Mouse (Mus musculus): ENCODE results near the gene Draxin. TPM values are rescaled to one million over a fixed set of nuclear protein-coding genes. Genes with fewer than 3 reads are reported as not detected.
A peak's percentile ranks its signal among the peaks of the same experiment; 100 is the strongest.

Draxin gene
- total and polyA plus RNA-seq, 3 experiments: 0.04 TPM; not detected in 2

GRCm38 (mm10) chr4:148067346-148067745 is 63.2 kb downstream of the Draxin start:
- Histone ChIP-seq H3K4me2 (ENCODE audit: insufficient read depth, low read depth, poor library complexity, severe bottlenecking) (no peak overlapping the region), H3K79me2 (replicated peaks; ENCODE audit: control insufficient read depth, extremely low read depth, insufficient read depth, poor library complexity, severe bottlenecking) (no peaks in the 10 kb centered on the region), H3K27me3 (replicated peaks) (no peaks in the 10 kb centered on the region), H3K4me1 (ENCODE audit: control insufficient read depth in 1 of 2, insufficient read depth in 2 of 2) (peaks cover 25 to 48% of the 10 kb centered on the region in 2 experiments), H3K4me3 (replicated peaks in 1 of 3; ENCODE audit: low read depth in 2 of 3, low read length in 2 of 3, poor library complexity in 1 of 3) (no peak overlapping the region), H3K9ac (ENCODE audit: insufficient read depth, low read depth) (no peak overlapping the region), H3K27ac (ENCODE audit: insufficient read depth, low read depth) (no peak overlapping the region), H3K36me3 (replicated peaks in 1 of 2; ENCODE audit: control insufficient read depth in 1 of 2, insufficient read depth in 1 of 2, low read length in 1 of 2) (peaks cover 2 to 6% of the 10 kb centered on the region in 2 experiments), H3K9me3 (replicated peaks; ENCODE audit: low read length) (no peaks in the 10 kb centered on the region)
- in situ Hi-C loops (cut with MboI; ENCODE audit: low pct_ligation_motif_present, low pct_unique_long_range_greater_than_20kb, low sequenced_read_pairs) (no loop called here), dilution Hi-C loops (cut with MboI; ENCODE audit: extremely low pct_ligation_motif_present, extremely low pct_unique_long_range_greater_than_20kb, low sequenced_read_pairs) (no loop called here)
- TF ChIP-seq USF2 (conservative IDR thresholded peaks at IDR 0.05; ENCODE audit: low read depth, low read length) (no peak), SIN3A (IDR thresholded peaks at IDR 0.05; ENCODE audit: low read length) (no peak), SMC3 (IDR thresholded peaks at IDR 0.05; ENCODE audit: low read depth, low read length) (no peak)
- no peak for DNase-seq (ENCODE audit: extremely low read depth)

- Histone ChIP-seq H3K4me2 (ENCODE audit: insufficient read depth, low read depth, poor library complexity, severe bottlenecking) (no peak overlapping the region), H3K27ac (ENCODE audit: insufficient read depth, low read depth) (no peak overlapping the region), H3K4me1 (ENCODE audit: control insufficient read depth in 1 of 2, insufficient read depth in 2 of 2) (peaks cover 21 to 47% of the 10 kb centered on the region in 2 experiments), H3K79me2 (replicated peaks; ENCODE audit: control insufficient read depth, extremely low read depth, insufficient read depth, poor library complexity, severe bottlenecking) (no peaks in the 10 kb centered on the region), H3K9me3 (replicated peaks; ENCODE audit: low read length) (no peaks in the 10 kb centered on the region), H3K36me3 (replicated peaks in 1 of 2; ENCODE audit: control insufficient read depth in 1 of 2, insufficient read depth in 1 of 2, low read length in 1 of 2) (peaks cover 2 to 6% of the 10 kb centered on the region in 2 experiments), H3K4me3 (replicated peaks in 1 of 3; ENCODE audit: low read depth in 2 of 3, low read length in 2 of 3, poor library complexity in 1 of 3) (no peak overlapping the region), H3K9ac (ENCODE audit: insufficient read depth, low read depth) (no peak overlapping the region), H3K27me3 (replicated peaks) (no peaks in the 10 kb centered on the region)
- DNase-seq (ENCODE audit: extremely low read depth): no peak
- in situ Hi-C loops (cut with MboI; ENCODE audit: low pct_ligation_motif_present, low pct_unique_long_range_greater_than_20kb, low sequenced_read_pairs): no loop called here
- dilution Hi-C loops (cut with MboI; ENCODE audit: extremely low pct_ligation_motif_present, extremely low pct_unique_long_range_greater_than_20kb, low sequenced_read_pairs): no loop called here
- TF ChIP-seq NELFE (IDR thresholded peaks at IDR 0.05; ENCODE audit: low read depth, low read length) (no peak), JUND (conservative IDR thresholded peaks at IDR 0.05; ENCODE audit: low read depth, low read length) (no peak), ZC3H11A (IDR thresholded peaks at IDR 0.05; ENCODE audit: low read depth, low read length) (no peak), ZNF384 (IDR thresholded peaks at IDR 0.05; ENCODE audit: low read depth, low read length) (no peak), GABPA (IDR thresholded peaks at IDR 0.05; ENCODE audit: insufficient replicate concordance, low read depth, low read length) (no peak), IRF4 (IDR thresholded peaks at IDR 0.05; ENCODE audit: low read depth, low read length) (no peak), SIN3A (IDR thresholded peaks at IDR 0.05; ENCODE audit: low read length) (no peak), MAZ (IDR thresholded peaks at IDR 0.05; ENCODE audit: low read depth, low read length) (no peak), TBP (conservative IDR thresholded peaks at IDR 0.05; ENCODE audit: low read depth, low read length) (no peak)
These were observed 64.1 kb downstream of the Draxin start for GRCm38 (mm10) chr4:148066401-148066744.

GRCm38 (mm10) chr4:148065702-148066400 is 64.6 kb downstream of the Draxin start:
- DNase-seq (ENCODE audit: extremely low read depth): no peak
- H3K79me2 ChIP-seq (replicated peaks; ENCODE audit: control insufficient read depth, extremely low read depth, insufficient read depth, poor library complexity, severe bottlenecking): no peaks in the 10 kb centered on the region
- H3K9ac ChIP-seq (ENCODE audit: insufficient read depth, low read depth): no peak overlapping the region
- dilution Hi-C loops (cut with MboI; ENCODE audit: extremely low pct_ligation_motif_present, extremely low pct_unique_long_range_greater_than_20kb, low sequenced_read_pairs) (no loop called here), in situ Hi-C loops (cut with MboI; ENCODE audit: low pct_ligation_motif_present, low pct_unique_long_range_greater_than_20kb, low sequenced_read_pairs) (no loop called here)
- H3K4me2 ChIP-seq (ENCODE audit: insufficient read depth, low read depth, poor library complexity, severe bottlenecking): no peak overlapping the region
- H3K36me3 ChIP-seq (replicated peaks in 1 of 2; ENCODE audit: control insufficient read depth in 1 of 2, insufficient read depth in 1 of 2, low read length in 1 of 2): peaks cover 2 to 9% of the 10 kb centered on the region in 2 experiments
- no peak for TF ChIP-seq TBP (conservative IDR thresholded peaks at IDR 0.05; ENCODE audit: low read depth, low read length)
- TF ChIP-seq CTCF (conservative IDR thresholded peaks at IDR 0.05 in 1 of 2, IDR thresholded peaks at IDR 0.05 in 1 of 2; ENCODE audit: low read depth in 2 of 2, low read length in 2 of 2): peak in 1 of 2 experiments; percentile 31; a peak in 2 of 4 replicates
- peak; percentile 14; the same call in 1 of the 2 replicates for TF ChIP-seq SMC3 (IDR thresholded peaks at IDR 0.05; ENCODE audit: low read depth, low read length)
- no peak for TF ChIP-seq SIN3A (IDR thresholded peaks at IDR 0.05; ENCODE audit: low read length)
- peaks cover 20 to 45% of the 10 kb centered on the region in 2 experiments for H3K4me1 ChIP-seq (ENCODE audit: control insufficient read depth in 1 of 2, insufficient read depth in 2 of 2)
- H3K27me3 ChIP-seq (replicated peaks): no peaks in the 10 kb centered on the region
- no peaks in the 10 kb centered on the region for H3K9me3 ChIP-seq (replicated peaks; ENCODE audit: low read length)
- H3K4me3 ChIP-seq (replicated peaks in 1 of 3; ENCODE audit: low read depth in 2 of 3, low read length in 2 of 3, poor library complexity in 1 of 3): no peak overlapping the region
- no peak overlapping the region for H3K27ac ChIP-seq (ENCODE audit: insufficient read depth, low read depth)
